Mouse (Mus musculus) embryo, embryonic 11.5 days (tissue): ENCODE measurements around the gene Pygo2.
A peak's percentile ranks its signal among the peaks of the same experiment; 100 is the strongest.
"Not testable (repeated sequence)": the region's sequence is repeated elsewhere in the genome, so short reads cannot be mapped to it uniquely, and the experiment has no call there.

Source experiments
- DNase-seq: peaks from one replicate; pipeline ENCODE4 v3.0.0-alpha.2; 2012; ENCODE audit warnings: low read depth, low spot score

Pygo2 gene

GRCm38 (mm10) chr3:89420421-89420820, 9.6 kb upstream of the Pygo2 start:
- no peak for DNase-seq

GRCm38 (mm10) chr3:89421002-89421774, 8.8 kb upstream of the Pygo2 start:
- DNase-seq: no peak

GRCm38 (mm10) chr3:89421810-89422473, 8.1 kb upstream of the Pygo2 start:
- no peak for DNase-seq

GRCm38 (mm10) chr3:89422556-89423205, 7.3 kb upstream of the Pygo2 start:
- no peak for DNase-seq

- DNase-seq: no peak
These were observed 5.4 kb upstream of the Pygo2 start for GRCm38 (mm10) chr3:89424416-89425140.

- no peak for DNase-seq
These were observed 4.9 kb upstream of the Pygo2 start for GRCm38 (mm10) chr3:89425141-89425525.

- DNase-seq: no peak
These were observed 4.1 kb upstream of the Pygo2 start for GRCm38 (mm10) chr3:89425876-89426275.

- not testable (repeated sequence) for DNase-seq
These were observed 993 bp upstream of the Pygo2 start for GRCm38 (mm10) chr3:89429021-89429420.

GRCm38 (mm10) chr3:89432606-89433005, 2.6 kb downstream of the Pygo2 start:
- DNase-seq: no peak

GRCm38 (mm10) chr3:89434532-89434931, 4.5 kb downstream of the Pygo2 start:
- no peak for DNase-seq

GRCm38 (mm10) chr3:89435041-89435440, 5.0 kb downstream of the Pygo2 start:
- DNase-seq: no peak

- DNase-seq: peak; percentile 75
These were observed 6.4 kb downstream of the Pygo2 start, which contains the start of gene Pbxip1 for GRCm38 (mm10) chr3:89436176-89437113. Gene Pbxip1, plus strand, starts transcription at chr3:89436706.

- no peak for DNase-seq
These were observed 7.3 kb downstream of the Pygo2 start for GRCm38 (mm10) chr3:89437269-89437668.

- no peak for DNase-seq
These were observed 10.7 kb downstream of the Pygo2 start for GRCm38 (mm10) chr3:89440691-89441090.

GRCm38 (mm10) chr3:89448720-89449537, 18.9 kb downstream of the Pygo2 start:
- DNase-seq: no peak

- DNase-seq: peak; percentile 47
These were observed 19.5 kb downstream of the Pygo2 start for GRCm38 (mm10) chr3:89449541-89449940.

GRCm38 (mm10) chr3:89451916-89452315, 21.9 kb downstream of the Pygo2 start:
- no peak for DNase-seq

GRCm38 (mm10) chr3:89454401-89455177, 24.6 kb downstream of the Pygo2 start, which contains the start of gene Pmvk:
Gene Pmvk, plus strand, starts transcription at chr3:89454541.
- no peak for DNase-seq

GRCm38 (mm10) chr3:89455786-89456285, 25.8 kb downstream of the Pygo2 start:
- DNase-seq: no peak
